Mouse (Mus musculus): ENCODE data around the gene Ddrgk1. TPM values are rescaled to one million over a fixed set of nuclear protein-coding genes. Genes with fewer than 3 reads are reported as not detected.

Gene Ddrgk1
- polyA plus RNA-seq, 1 experiment from 2014 or later = 47.3 TPM

GRCm38 (mm10) chr2:130642197-130642660 lies 22.2 kb downstream of the Ddrgk1 start:
- peak overlapping the region; percentile 99 for H3K4me2 ChIP-seq (ENCODE audit: low read depth, low read length)
- WGBS = under 1% methylated on average over 20 of the region's 27 CpGs
- H3K36me3 ChIP-seq (ENCODE audit: control insufficient read depth, insufficient read depth) = no peaks in the 10 kb centered on the region
- peak overlapping the region; percentile 69 for H3K9ac ChIP-seq (ENCODE audit: low read length)
- peak overlapping the region; percentile 59 for H3K4me3 ChIP-seq (ENCODE audit: low read length)
- peak; percentile 30 for ATAC-seq (replicated peaks; ENCODE audit: extremely low read depth, insufficient read depth, low FRiP score)
- H3K27ac ChIP-seq (ENCODE audit: low read length) = no peak overlapping the region
- peaks cover 5% of the 10 kb centered on the region; the same call in 1 of the 2 replicates for H3K4me1 ChIP-seq (ENCODE audit: control insufficient read depth, insufficient read depth, low read length)
- H3K9me3 ChIP-seq (replicated peaks; ENCODE audit: control insufficient read depth, low read length) = no peaks in the 10 kb centered on the region
- peaks cover 15% of the 10 kb centered on the region for H3K27me3 ChIP-seq (ENCODE audit: control insufficient read depth, insufficient read depth, low read length)

GRCm38 (mm10) chr2:130641351-130642025 lies 23.0 kb downstream of the Ddrgk1 start:
- Histone ChIP-seq H3K27me3 (ENCODE audit: control insufficient read depth, insufficient read depth, low read length) (peaks cover 23% of the 10 kb centered on the region), H3K4me2 (ENCODE audit: low read depth, low read length) (no peak overlapping the region; the same call in 1 of the 2 replicates), H3K27ac (ENCODE audit: low read length) (no peak overlapping the region), H3K9me3 (replicated peaks; ENCODE audit: control insufficient read depth, low read length) (no peaks in the 10 kb centered on the region), H3K4me1 (ENCODE audit: control insufficient read depth, insufficient read depth, low read length) (peaks cover 5% of the 10 kb centered on the region; the same call in 1 of the 2 replicates), H3K9ac (ENCODE audit: low read length) (no peak overlapping the region), H3K36me3 (ENCODE audit: control insufficient read depth, insufficient read depth) (no peaks in the 10 kb centered on the region), H3K4me3 (ENCODE audit: low read length) (no peak overlapping the region)
- WGBS = 63% methylated on average over 6 of the region's 6 CpGs
- no peak for ATAC-seq (replicated peaks; ENCODE audit: extremely low read depth, insufficient read depth, low FRiP score)

DNA sequence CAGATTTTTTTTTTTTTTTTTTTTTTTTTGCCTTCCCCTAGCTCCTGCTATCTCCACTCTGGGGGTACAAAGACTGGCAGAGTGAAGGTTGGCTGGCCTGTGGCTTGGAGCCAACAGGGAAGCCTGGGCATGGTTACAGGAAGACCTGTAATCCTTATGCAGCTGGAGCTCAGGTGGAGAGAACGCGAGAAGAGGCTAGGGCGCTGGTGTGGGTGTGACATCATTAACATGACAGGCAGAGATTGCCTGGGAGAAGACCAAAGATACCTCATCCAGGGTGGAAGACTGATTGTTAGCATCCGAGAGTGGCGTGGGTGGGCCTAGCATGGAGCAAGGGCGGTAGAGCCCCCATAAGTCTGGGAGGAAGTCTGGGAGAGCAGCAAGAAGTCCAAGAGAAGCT lies 25.2 kb downstream of the Ddrgk1 start:
- peaks cover 17% of the 10 kb centered on the region for H3K4me1 ChIP-seq (ENCODE audit: control insufficient read depth, insufficient read depth, low read length)
- no peaks in the 10 kb centered on the region for H3K36me3 ChIP-seq (ENCODE audit: control insufficient read depth, insufficient read depth)
- H3K4me2 ChIP-seq (ENCODE audit: low read depth, low read length) = no peak overlapping the region
- no peak overlapping the region for H3K27ac ChIP-seq (ENCODE audit: low read length)
- no peak for ATAC-seq (replicated peaks; ENCODE audit: extremely low read depth, insufficient read depth, low FRiP score)
- H3K9ac ChIP-seq (ENCODE audit: low read length) = no peak overlapping the region
- peaks cover 38% of the 10 kb centered on the region for H3K27me3 ChIP-seq (ENCODE audit: control insufficient read depth, insufficient read depth, low read length)
- no peak overlapping the region for H3K4me3 ChIP-seq (ENCODE audit: low read length)
- no peaks in the 10 kb centered on the region for H3K9me3 ChIP-seq (replicated peaks; ENCODE audit: control insufficient read depth, low read length)
- WGBS = 75% methylated on average over 6 of the region's 6 CpGs

DNA sequence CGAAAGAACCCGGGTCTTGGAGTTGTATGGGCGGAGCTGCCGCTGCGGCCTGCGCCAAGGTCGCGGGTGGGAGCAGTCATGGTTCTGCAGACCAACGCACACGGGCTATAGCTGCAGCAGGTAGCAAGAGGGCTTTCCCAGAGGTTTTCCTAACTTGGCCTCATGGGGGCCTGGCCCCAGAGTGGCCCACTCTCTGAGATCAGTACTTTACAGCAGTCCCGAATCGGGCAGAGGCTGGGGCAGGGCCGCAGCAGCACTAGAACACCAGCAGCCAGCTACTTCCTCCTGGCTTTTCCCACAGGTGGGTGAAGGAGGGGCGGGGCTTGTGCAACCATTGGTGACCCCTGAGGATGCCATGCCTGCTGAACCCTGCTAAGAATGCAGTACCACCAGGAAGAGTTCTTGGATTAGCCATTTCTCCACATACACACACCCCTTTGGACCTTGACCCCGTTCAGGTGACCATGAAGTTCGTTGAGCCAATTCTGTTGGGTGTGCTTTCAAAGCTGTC lies 26.3 kb downstream of the Ddrgk1 start:
- Histone ChIP-seq H3K27ac (ENCODE audit: low read length) (no peak overlapping the region), H3K36me3 (ENCODE audit: control insufficient read depth, insufficient read depth) (no peaks in the 10 kb centered on the region), H3K4me2 (ENCODE audit: low read depth, low read length) (no peak overlapping the region), H3K9me3 (replicated peaks; ENCODE audit: control insufficient read depth, low read length) (no peaks in the 10 kb centered on the region), H3K4me3 (ENCODE audit: low read length) (no peak overlapping the region), H3K4me1 (ENCODE audit: control insufficient read depth, insufficient read depth, low read length) (peaks cover 19% of the 10 kb centered on the region), H3K9ac (ENCODE audit: low read length) (no peak overlapping the region), H3K27me3 (ENCODE audit: control insufficient read depth, insufficient read depth, low read length) (peaks cover 47% of the 10 kb centered on the region)
- WGBS = 31% methylated on average over 16 of the region's 16 CpGs
- ATAC-seq (replicated peaks; ENCODE audit: extremely low read depth, insufficient read depth, low FRiP score) = no peak

DNA sequence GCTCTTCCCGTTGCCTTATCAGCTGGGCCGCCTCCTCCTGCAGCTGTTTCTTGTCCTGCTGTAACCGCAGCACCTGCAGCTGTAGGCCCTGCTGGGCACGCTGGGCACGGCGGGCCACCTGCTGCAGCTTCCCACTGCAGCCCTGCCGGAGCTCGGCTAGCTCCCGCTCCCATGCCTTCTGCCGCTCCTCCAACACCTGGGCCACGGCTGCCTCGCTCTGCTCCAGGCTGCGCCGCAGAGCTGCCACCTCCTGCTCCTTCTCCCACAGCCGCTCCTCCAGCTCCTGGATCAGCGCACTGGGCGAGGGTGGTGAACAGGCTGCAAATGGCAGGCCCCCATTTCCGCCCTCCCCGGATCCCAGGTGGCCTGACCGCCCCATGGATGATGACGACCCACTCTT lies 28.6 kb downstream of the Ddrgk1 start:
- Histone ChIP-seq H3K9me3 (replicated peaks; ENCODE audit: control insufficient read depth, low read length) (no peaks in the 10 kb centered on the region), H3K4me3 (ENCODE audit: low read length) (peak overlapping the region; percentile 55; the same call in 1 of the 2 replicates), H3K27ac (ENCODE audit: low read length) (no peak overlapping the region), H3K36me3 (ENCODE audit: control insufficient read depth, insufficient read depth) (no peaks in the 10 kb centered on the region), H3K9ac (ENCODE audit: low read length) (no peak overlapping the region), H3K4me2 (ENCODE audit: low read depth, low read length) (peak overlapping the region; percentile 90), H3K4me1 (ENCODE audit: control insufficient read depth, insufficient read depth, low read length) (peaks cover 14% of the 10 kb centered on the region), H3K27me3 (ENCODE audit: control insufficient read depth, insufficient read depth, low read length) (peaks cover 47% of the 10 kb centered on the region)
- WGBS = 17% methylated on average over 21 of the region's 21 CpGs
- ATAC-seq (replicated peaks; ENCODE audit: extremely low read depth, insufficient read depth, low FRiP score) = peak; percentile 39

DNA sequence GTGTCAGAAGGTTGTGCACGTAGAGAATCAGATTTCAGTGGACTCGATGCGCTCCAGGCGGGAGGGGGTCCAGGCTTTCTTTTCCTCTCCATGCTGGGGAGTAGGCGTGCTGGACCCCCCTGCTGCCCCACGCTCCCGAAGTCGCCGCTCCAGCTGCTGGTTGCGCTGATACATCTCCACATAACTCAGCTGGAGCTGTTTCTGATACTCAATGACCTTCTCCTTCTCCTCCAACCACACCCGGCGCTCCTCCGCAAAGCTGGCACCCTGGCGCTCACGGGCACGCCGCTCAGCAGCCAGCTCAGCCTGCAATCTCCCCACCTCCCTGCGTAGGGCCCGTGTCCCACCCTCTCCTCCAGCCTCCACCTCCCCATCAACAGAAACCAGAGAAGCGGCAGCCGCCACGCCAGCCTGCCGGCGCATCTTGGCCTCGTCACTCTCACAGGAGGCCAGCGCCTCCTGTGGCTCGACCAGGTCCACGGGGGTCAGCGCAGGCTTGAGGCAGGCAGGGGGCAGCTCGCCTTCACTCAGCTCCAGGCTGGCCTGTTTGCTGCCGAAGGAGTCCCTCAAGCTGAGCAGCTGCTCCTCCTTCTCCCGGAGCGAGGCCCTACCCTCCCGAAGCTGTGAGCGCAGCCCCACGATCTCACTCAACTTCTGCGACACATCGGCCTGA lies 29.6 kb downstream of the Ddrgk1 start:
- Histone ChIP-seq H3K4me1 (ENCODE audit: control insufficient read depth, insufficient read depth, low read length) (peaks cover 14% of the 10 kb centered on the region), H3K9ac (ENCODE audit: low read length) (peak overlapping the region; percentile 72), H3K27ac (ENCODE audit: low read length) (no peak overlapping the region), H3K4me3 (ENCODE audit: low read length) (peak overlapping the region; percentile 55), H3K27me3 (ENCODE audit: control insufficient read depth, insufficient read depth, low read length) (peaks cover 45% of the 10 kb centered on the region), H3K9me3 (replicated peaks; ENCODE audit: control insufficient read depth, low read length) (no peaks in the 10 kb centered on the region), H3K4me2 (ENCODE audit: low read depth, low read length) (peak overlapping the region; percentile 90), H3K36me3 (ENCODE audit: control insufficient read depth, insufficient read depth) (no peaks in the 10 kb centered on the region)
- ATAC-seq (replicated peaks; ENCODE audit: extremely low read depth, insufficient read depth, low FRiP score) = peak; percentile 15; the same call in 1 of the 2 replicates
- 4% methylated on average over 37 of the region's 38 CpGs for WGBS

DNA sequence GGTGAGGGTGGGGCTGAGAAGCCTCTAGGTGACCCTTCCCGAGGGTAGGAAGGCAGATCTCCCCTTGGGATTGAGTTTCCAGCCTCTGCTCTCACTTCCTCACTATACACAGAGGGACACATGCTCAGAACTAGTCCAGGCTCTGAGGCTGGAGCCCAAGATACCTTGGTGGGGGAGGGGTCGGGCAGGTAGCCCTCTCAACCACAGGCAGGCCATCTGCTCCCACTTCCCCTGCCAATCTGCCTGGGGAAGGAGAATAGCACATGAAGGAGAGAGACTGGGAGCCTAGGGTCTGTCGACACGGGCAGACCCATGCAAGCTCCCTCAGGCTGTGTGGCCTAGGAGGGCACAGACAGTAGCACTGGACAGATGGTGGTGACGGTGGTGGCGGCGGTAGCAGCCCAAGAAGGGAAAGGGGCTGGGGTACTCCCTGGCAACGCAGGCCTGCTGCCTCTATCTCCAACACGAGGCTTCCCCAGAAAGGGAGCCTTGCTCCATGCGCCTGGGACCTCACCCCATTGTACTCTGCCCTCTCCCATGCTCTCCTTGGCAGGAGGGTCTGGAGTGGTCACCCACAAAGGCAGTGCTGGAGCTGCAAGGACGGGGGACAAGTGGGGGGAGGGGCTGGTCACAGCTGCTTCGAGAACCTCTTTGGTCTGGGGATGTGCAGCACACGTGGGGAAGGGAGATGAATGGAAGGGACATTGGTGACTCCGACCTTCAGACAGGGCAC lies 30.3 kb downstream of the Ddrgk1 start:
- no peaks in the 10 kb centered on the region for H3K36me3 ChIP-seq (ENCODE audit: control insufficient read depth, insufficient read depth)
- peak overlapping the region; percentile 55 for H3K4me3 ChIP-seq (ENCODE audit: low read length)
- peaks cover 14% of the 10 kb centered on the region for H3K4me1 ChIP-seq (ENCODE audit: control insufficient read depth, insufficient read depth, low read length)
- WGBS = 24% methylated on average over 14 of the region's 14 CpGs
- H3K9me3 ChIP-seq (replicated peaks; ENCODE audit: control insufficient read depth, low read length) = no peaks in the 10 kb centered on the region
- no peak for ATAC-seq (replicated peaks; ENCODE audit: extremely low read depth, insufficient read depth, low FRiP score)
- peaks cover 45% of the 10 kb centered on the region for H3K27me3 ChIP-seq (ENCODE audit: control insufficient read depth, insufficient read depth, low read length)
- H3K9ac ChIP-seq (ENCODE audit: low read length) = peak overlapping the region; percentile 72
- H3K4me2 ChIP-seq (ENCODE audit: low read depth, low read length) = peak overlapping the region; percentile 90
- H3K27ac ChIP-seq (ENCODE audit: low read length) = no peak overlapping the region

DNA sequence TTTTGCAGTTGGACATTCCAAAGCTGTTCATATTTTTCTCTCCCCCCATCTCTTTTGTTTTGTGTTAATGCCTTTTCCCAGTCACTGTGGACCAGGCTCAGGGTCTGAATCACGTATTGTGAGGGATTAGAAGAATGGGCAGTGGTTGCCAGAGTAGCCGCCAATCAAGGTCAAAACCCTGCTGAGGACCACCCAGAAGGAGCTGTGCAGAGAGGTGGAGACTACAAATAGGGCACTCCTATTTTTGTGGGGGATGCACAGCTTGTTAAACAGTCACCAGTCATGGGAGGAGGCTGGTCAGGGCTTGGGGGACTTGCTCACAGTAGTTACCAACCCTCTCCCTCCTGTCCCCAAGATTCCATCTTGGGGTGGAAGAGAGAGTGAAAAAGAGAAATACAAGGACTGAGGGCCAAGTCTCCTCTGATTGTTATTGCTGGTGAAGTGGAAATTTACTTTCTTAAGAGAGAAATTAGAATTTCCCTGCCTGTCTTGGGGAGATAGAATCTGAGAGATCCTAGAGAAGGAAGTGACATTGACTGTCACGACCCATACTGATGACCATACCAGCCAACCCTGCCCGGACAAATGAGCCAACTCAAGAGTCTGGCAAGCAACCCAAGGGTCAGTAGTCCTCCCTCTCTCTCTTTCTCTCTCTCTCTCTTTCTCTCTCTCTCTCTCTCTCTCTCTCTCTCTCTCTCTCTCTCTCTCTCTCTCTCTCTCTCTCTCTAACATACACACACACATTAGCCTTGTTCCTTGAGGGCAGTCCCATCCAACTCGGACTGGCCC lies 31.4 kb downstream of the Ddrgk1 start:
- ATAC-seq (replicated peaks; ENCODE audit: extremely low read depth, insufficient read depth, low FRiP score) = no peak
- Histone ChIP-seq H3K36me3 (ENCODE audit: control insufficient read depth, insufficient read depth) (no peaks in the 10 kb centered on the region), H3K27me3 (ENCODE audit: control insufficient read depth, insufficient read depth, low read length) (peaks cover 40% of the 10 kb centered on the region), H3K4me2 (ENCODE audit: low read depth, low read length) (no peak overlapping the region), H3K9me3 (replicated peaks; ENCODE audit: control insufficient read depth, low read length) (no peaks in the 10 kb centered on the region), H3K27ac (ENCODE audit: low read length) (no peak overlapping the region), H3K4me3 (ENCODE audit: low read length) (no peak overlapping the region), H3K9ac (ENCODE audit: low read length) (no peak overlapping the region), H3K4me1 (ENCODE audit: control insufficient read depth, insufficient read depth, low read length) (peaks cover 22% of the 10 kb centered on the region)
- whole genome bisulfite sequencing = 58% methylated on average over 5 of the region's 5 CpGs
